Mouse (Mus musculus): ENCODE data around the gene Adgrv1. TPM values are rescaled to one million over a fixed set of nuclear protein-coding genes. Genes with fewer than 3 reads are reported as not detected.
A peak's percentile ranks its signal among the peaks of the same experiment; 100 is the strongest.
"Not testable (repeated sequence)": the region's sequence is repeated elsewhere in the genome, so short reads cannot be mapped to it uniquely, and the experiment has no call there.

The Adgrv1 gene
- polyA plus RNA-seq, 1 experiment from 2014 or later, result 16.7 TPM

DNA sequence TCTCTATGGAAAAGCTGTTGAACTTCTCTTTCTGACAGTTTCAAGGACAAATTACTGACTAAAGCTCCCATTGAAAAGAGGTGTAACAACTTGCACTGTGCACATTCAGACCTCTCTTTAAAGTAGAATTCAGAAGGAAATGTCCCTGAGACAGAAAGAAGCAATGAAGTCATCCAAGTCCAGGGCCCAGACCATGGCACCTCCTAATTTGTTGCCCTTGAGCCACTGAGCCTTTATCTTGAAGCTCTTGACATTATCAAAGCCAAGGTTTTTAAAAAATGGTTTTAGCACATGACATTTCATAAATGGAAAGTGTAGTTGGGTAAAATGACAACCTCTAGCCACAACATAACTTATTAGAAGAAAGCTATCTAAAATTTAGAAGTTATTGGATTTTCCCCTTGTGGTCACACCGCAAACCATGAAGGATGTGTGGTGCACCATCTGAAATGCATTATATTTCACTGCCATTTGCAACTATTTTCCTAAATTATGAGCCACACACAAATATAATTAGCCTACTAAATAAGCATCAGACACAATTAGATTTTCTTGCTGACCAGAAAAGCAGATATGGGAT, 352.2 kb downstream of the Adgrv1 start:
- Histone ChIP-seq H3K27me3 (ENCODE audit: control insufficient read depth, insufficient read depth, low read length) (no peaks in the 10 kb centered on the region), H3K36me3 (ENCODE audit: control insufficient read depth, insufficient read depth, low read length) (no peaks in the 10 kb centered on the region), H3K4me2 (ENCODE audit: low read length) (no peak overlapping the region), H3K4me1 (ENCODE audit: control insufficient read depth, insufficient read depth, low read length) (no peaks in the 10 kb centered on the region), H3K9ac (replicated peaks; ENCODE audit: low read length) (no peak overlapping the region), H3K4me3 (replicated peaks; ENCODE audit: low read depth, low read length) (no peak overlapping the region), H3K9me3 (ENCODE audit: control insufficient read depth, low read length) (no peaks in the 10 kb centered on the region), H3K27ac (replicated peaks; ENCODE audit: low read depth, low read length) (no peak overlapping the region)
- ATAC-seq (ENCODE audit: low FRiP score, low TSS enrichment) (no peak), DNase-seq (no peak)
- 98% methylated on average over 1 of the region's 1 CpGs for WGBS

- Histone ChIP-seq H3K4me2 (ENCODE audit: low read length) (no peak overlapping the region), H3K27ac (replicated peaks; ENCODE audit: low read depth, low read length) (no peak overlapping the region), H3K36me3 (ENCODE audit: control insufficient read depth, insufficient read depth, low read length) (no peaks in the 10 kb centered on the region), H3K4me1 (ENCODE audit: control insufficient read depth, insufficient read depth, low read length) (no peaks in the 10 kb centered on the region), H3K27me3 (ENCODE audit: control insufficient read depth, insufficient read depth, low read length) (no peaks in the 10 kb centered on the region), H3K4me3 (replicated peaks; ENCODE audit: low read depth, low read length) (no peak overlapping the region), H3K9me3 (ENCODE audit: control insufficient read depth, low read length) (no peaks in the 10 kb centered on the region), H3K9ac (replicated peaks; ENCODE audit: low read length) (no peak overlapping the region)
- 83% methylated on average over 5 of the region's 5 CpGs for WGBS
- ATAC-seq (ENCODE audit: low FRiP score, low TSS enrichment) (no peak), DNase-seq (peak; percentile 12)
These were observed 353.6 kb downstream of the Adgrv1 start for GRCm38 (mm10) chr13:81279351-81279736.

DNA sequence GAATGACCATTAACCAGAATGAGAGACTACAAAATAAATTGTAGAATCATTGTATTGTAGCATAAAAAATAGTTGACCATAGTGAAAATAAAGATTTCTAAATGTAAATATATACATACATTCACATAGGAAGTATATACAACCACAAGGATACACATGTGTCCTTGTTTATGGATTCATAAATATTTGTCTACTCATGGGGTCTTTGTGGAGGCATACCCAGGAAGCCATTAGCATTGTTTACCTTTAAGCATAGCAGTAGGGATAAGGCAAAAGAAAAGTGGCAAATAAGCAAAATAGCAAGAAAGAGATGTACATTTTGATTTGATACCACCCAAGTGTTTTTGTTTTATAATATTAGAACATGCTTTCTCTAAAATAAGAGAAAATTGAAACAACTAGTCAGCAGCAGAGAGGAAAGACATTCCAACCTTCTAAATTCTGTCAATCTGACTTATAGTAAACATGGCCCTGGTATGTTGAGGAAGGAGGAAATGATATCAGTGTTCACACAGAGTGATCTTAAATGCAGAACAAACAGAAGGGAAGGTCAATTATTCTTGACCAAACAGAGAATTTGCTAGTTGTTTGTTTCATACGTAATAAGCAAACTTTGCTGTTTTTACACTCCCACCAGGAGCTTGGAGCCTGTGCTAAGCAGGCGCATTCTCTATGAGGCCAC, 354.1 kb downstream of the Adgrv1 start:
- H3K4me2 ChIP-seq (ENCODE audit: low read length), result no peak overlapping the region
- H3K27me3 ChIP-seq (ENCODE audit: control insufficient read depth, insufficient read depth, low read length), result no peaks in the 10 kb centered on the region
- no peaks in the 10 kb centered on the region for H3K36me3 ChIP-seq (ENCODE audit: control insufficient read depth, insufficient read depth, low read length)
- H3K4me1 ChIP-seq (ENCODE audit: control insufficient read depth, insufficient read depth, low read length), result no peaks in the 10 kb centered on the region
- H3K9me3 ChIP-seq (ENCODE audit: control insufficient read depth, low read length), result no peaks in the 10 kb centered on the region
- H3K4me3 ChIP-seq (replicated peaks; ENCODE audit: low read depth, low read length), result no peak overlapping the region
- ATAC-seq (ENCODE audit: low FRiP score, low TSS enrichment) (no peak), DNase-seq (no peak)
- no peak overlapping the region for H3K9ac ChIP-seq (replicated peaks; ENCODE audit: low read length)
- WGBS, result 77% methylated on average over 2 of the region's 2 CpGs
- H3K27ac ChIP-seq (replicated peaks; ENCODE audit: low read depth, low read length), result no peak overlapping the region

- H3K4me2 ChIP-seq (ENCODE audit: low read length), result no peak overlapping the region
- DNase-seq (no peak), ATAC-seq (ENCODE audit: low FRiP score, low TSS enrichment) (no peak)
- no peak overlapping the region for H3K27ac ChIP-seq (replicated peaks; ENCODE audit: low read depth, low read length)
- H3K27me3 ChIP-seq (ENCODE audit: control insufficient read depth, insufficient read depth, low read length), result no peaks in the 10 kb centered on the region
- H3K9ac ChIP-seq (replicated peaks; ENCODE audit: low read length), result no peak overlapping the region
- 82% methylated on average over 1 of the region's 1 CpGs for WGBS
- H3K9me3 ChIP-seq (ENCODE audit: control insufficient read depth, low read length), result no peaks in the 10 kb centered on the region
- no peak overlapping the region for H3K4me3 ChIP-seq (replicated peaks; ENCODE audit: low read depth, low read length)
- no peaks in the 10 kb centered on the region for H3K4me1 ChIP-seq (ENCODE audit: control insufficient read depth, insufficient read depth, low read length)
- no peaks in the 10 kb centered on the region for H3K36me3 ChIP-seq (ENCODE audit: control insufficient read depth, insufficient read depth, low read length)
These were observed 359.1 kb downstream of the Adgrv1 start for GRCm38 (mm10) chr13:81273837-81274236.

DNA sequence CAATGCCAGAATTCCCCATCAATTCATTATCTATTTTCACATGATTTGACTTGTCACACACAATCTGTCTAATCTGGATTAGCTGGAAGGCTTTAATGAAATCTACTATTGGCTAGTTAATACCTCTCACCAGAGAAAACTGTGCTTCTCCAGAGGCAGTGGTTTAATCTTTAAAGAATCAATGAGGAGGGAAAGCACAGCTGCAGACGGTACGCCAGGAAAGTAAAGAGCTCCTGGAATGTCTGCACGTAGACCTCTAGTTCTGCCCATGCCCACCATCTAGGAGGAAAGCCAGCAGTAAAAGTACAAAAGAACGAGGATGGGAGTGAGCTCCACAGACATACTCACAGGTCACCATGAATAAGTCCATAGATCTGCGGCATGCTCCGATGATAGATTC, 362.6 kb downstream of the Adgrv1 start:
- no peak for DNase-seq
- no peaks in the 10 kb centered on the region for H3K27me3 ChIP-seq (ENCODE audit: control insufficient read depth, insufficient read depth, low read length)
- 65% methylated on average over 6 of the region's 6 CpGs for WGBS
- H3K4me3 ChIP-seq (replicated peaks; ENCODE audit: low read depth, low read length), result no peak overlapping the region
- H3K27ac ChIP-seq (replicated peaks; ENCODE audit: low read depth, low read length), result no peak overlapping the region
- H3K4me2 ChIP-seq (ENCODE audit: low read length), result no peak overlapping the region
- no peak for ATAC-seq (ENCODE audit: low FRiP score, low TSS enrichment)
- H3K4me1 ChIP-seq (ENCODE audit: control insufficient read depth, insufficient read depth, low read length), result no peaks in the 10 kb centered on the region
- no peak overlapping the region for H3K9ac ChIP-seq (replicated peaks; ENCODE audit: low read length)
- H3K36me3 ChIP-seq (ENCODE audit: control insufficient read depth, insufficient read depth, low read length), result no peaks in the 10 kb centered on the region
- H3K9me3 ChIP-seq (ENCODE audit: control insufficient read depth, low read length), result no peaks in the 10 kb centered on the region

- 83% methylated on average over 6 of the region's 6 CpGs for WGBS
- no peaks in the 10 kb centered on the region for H3K9me3 ChIP-seq (ENCODE audit: control insufficient read depth, low read length)
- no peaks in the 10 kb centered on the region for H3K36me3 ChIP-seq (ENCODE audit: control insufficient read depth, insufficient read depth, low read length)
- no peaks in the 10 kb centered on the region for H3K4me1 ChIP-seq (ENCODE audit: control insufficient read depth, insufficient read depth, low read length)
- H3K27ac ChIP-seq (replicated peaks; ENCODE audit: low read depth, low read length), result no peak overlapping the region
- H3K9ac ChIP-seq (replicated peaks; ENCODE audit: low read length), result no peak overlapping the region
- no peak overlapping the region for H3K4me2 ChIP-seq (ENCODE audit: low read length)
- H3K27me3 ChIP-seq (ENCODE audit: control insufficient read depth, insufficient read depth, low read length), result no peaks in the 10 kb centered on the region
- DNase-seq, result no peak
- ATAC-seq (ENCODE audit: low FRiP score, low TSS enrichment), result no peak
- H3K4me3 ChIP-seq (replicated peaks; ENCODE audit: low read depth, low read length), result no peak overlapping the region
These were observed 363.9 kb downstream of the Adgrv1 start for GRCm38 (mm10) chr13:81269056-81269455.

DNA sequence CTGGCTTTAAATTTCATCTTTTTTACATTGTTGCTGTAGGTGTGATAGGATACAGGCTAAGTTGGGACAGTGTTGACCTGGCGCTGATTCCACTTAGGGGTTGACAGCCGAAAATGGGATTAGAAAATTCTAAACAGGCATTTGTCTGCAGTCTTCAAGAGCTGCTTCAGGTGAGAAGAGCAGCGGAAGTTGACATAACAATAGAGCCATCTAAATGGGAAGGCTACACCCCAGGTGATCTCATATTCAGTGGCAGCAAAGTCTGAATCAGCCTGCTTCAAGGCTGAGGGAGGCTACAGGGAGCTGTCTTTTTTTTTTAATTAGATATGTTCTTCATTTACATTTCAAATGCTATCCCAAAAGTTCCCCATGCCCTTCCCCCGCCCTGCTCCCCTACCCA, 365.5 kb downstream of the Adgrv1 start:
- not testable (repeated sequence) for H3K4me2 ChIP-seq (ENCODE audit: low read length); H3K27ac ChIP-seq (replicated peaks; ENCODE audit: low read depth, low read length); H3K36me3 ChIP-seq (ENCODE audit: control insufficient read depth, insufficient read depth, low read length); H3K9me3 ChIP-seq (ENCODE audit: control insufficient read depth, low read length); H3K4me1 ChIP-seq (ENCODE audit: control insufficient read depth, insufficient read depth, low read length); H3K27me3 ChIP-seq (ENCODE audit: control insufficient read depth, insufficient read depth, low read length); H3K4me3 ChIP-seq (replicated peaks; ENCODE audit: low read depth, low read length); H3K9ac ChIP-seq (replicated peaks; ENCODE audit: low read length); DNase-seq; ATAC-seq (ENCODE audit: low FRiP score, low TSS enrichment)
- 76% methylated on average over 4 of the region's 4 CpGs for WGBS

DNA sequence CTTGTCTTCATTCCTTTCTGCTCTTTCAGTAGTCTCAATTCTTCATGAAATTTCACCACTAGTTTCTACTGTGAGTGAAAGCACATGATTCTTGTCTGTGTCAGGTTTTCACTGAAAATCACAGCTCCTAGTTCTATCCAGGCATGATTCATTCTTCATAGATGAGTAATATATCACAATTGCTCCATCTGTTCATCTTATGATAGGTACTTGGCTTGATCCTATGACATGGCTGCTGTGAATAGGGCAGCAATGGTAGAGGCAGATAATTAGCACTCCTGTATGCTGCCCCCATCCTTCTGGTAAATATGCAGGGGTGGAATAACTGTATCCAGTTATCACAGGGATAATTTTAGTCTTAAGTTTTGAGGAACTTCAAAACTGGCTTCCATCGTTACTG, 368.5 kb downstream of the Adgrv1 start:
- H3K27ac ChIP-seq (replicated peaks; ENCODE audit: low read depth, low read length), result no peak overlapping the region
- no peaks in the 10 kb centered on the region for H3K27me3 ChIP-seq (ENCODE audit: control insufficient read depth, insufficient read depth, low read length)
- no peaks in the 10 kb centered on the region for H3K9me3 ChIP-seq (ENCODE audit: control insufficient read depth, low read length)
- 96% methylated on average over 1 of the region's 1 CpGs for WGBS
- no peak overlapping the region for H3K4me2 ChIP-seq (ENCODE audit: low read length)
- no peaks in the 10 kb centered on the region for H3K36me3 ChIP-seq (ENCODE audit: control insufficient read depth, insufficient read depth, low read length)
- no peak overlapping the region for H3K9ac ChIP-seq (replicated peaks; ENCODE audit: low read length)
- H3K4me1 ChIP-seq (ENCODE audit: control insufficient read depth, insufficient read depth, low read length), result no peaks in the 10 kb centered on the region
- DNase-seq (no peak), ATAC-seq (ENCODE audit: low FRiP score, low TSS enrichment) (no peak)
- H3K4me3 ChIP-seq (replicated peaks; ENCODE audit: low read depth, low read length), result no peak overlapping the region

- DNase-seq, result no peak
- no peak overlapping the region for H3K4me3 ChIP-seq (replicated peaks; ENCODE audit: low read depth, low read length)
- 95% methylated on average over 2 of the region's 2 CpGs for WGBS
- no peaks in the 10 kb centered on the region for H3K9me3 ChIP-seq (ENCODE audit: control insufficient read depth, low read length)
- H3K27me3 ChIP-seq (ENCODE audit: control insufficient read depth, insufficient read depth, low read length), result no peaks in the 10 kb centered on the region
- no peaks in the 10 kb centered on the region for H3K36me3 ChIP-seq (ENCODE audit: control insufficient read depth, insufficient read depth, low read length)
- no peak overlapping the region for H3K27ac ChIP-seq (replicated peaks; ENCODE audit: low read depth, low read length)
- no peak overlapping the region for H3K4me2 ChIP-seq (ENCODE audit: low read length)
- H3K4me1 ChIP-seq (ENCODE audit: control insufficient read depth, insufficient read depth, low read length), result no peaks in the 10 kb centered on the region
- H3K9ac ChIP-seq (replicated peaks; ENCODE audit: low read length), result no peak overlapping the region
- no peak for ATAC-seq (ENCODE audit: low FRiP score, low TSS enrichment)
These were observed 391.8 kb downstream of the Adgrv1 start for GRCm38 (mm10) chr13:81241181-81241580.
